Mouse (Mus musculus) hindbrain, embryonic 14.5 days (tissue): ENCODE data around the gene Robo1. TPM values are rescaled to one million over a fixed set of nuclear protein-coding genes. Genes with fewer than 3 reads are reported as not detected.

Source experiments
- ATAC-seq: fragments of 200-750 bp; cut with Nextera tagmentation; 2 replicates; pipeline ENCODE4 v1.8.0; 2017; ENCODE audit warnings: moderate number of reproducible peaks, mild to moderate bottlenecking, moderate TSS enrichment, moderate library complexity; ENCODE audit not compliant: low FRiP score
- DNase-seq: peaks from one replicate; pipeline ENCODE4 v3.0.0-alpha.2; 2015; ENCODE audit warnings: low spot score
- H3K27ac ChIP-seq: fragments of 300-500 bp; sonication (generic); 2 replicates; pipeline ENCODE4 v1.5.1; 2014; ENCODE audit warnings: mild to moderate bottlenecking, moderate library complexity
- H3K27me3 ChIP-seq: fragments of 300-500 bp; sonication (generic); 2 replicates; pipeline ENCODE4 v1.6.1; 2014; ENCODE audit warnings: mild to moderate bottlenecking, low read length, mixed read lengths; ENCODE audit not compliant: control insufficient read depth, insufficient read depth
- H3K36me3 ChIP-seq: fragments of 300-500 bp; sonication (generic); replicated peaks from 2 replicates; pipeline ENCODE4 v1.6.1; 2014; ENCODE audit not compliant: control insufficient read depth, insufficient read depth
- H3K4me1 ChIP-seq: fragments of 300-500 bp; sonication (generic); replicated peaks from 2 replicates; pipeline ENCODE4 v1.6.1; 2014; ENCODE audit warnings: antibody characterized with exemption, low read length, mixed read lengths; ENCODE audit not compliant: control insufficient read depth, insufficient read depth
- H3K4me2 ChIP-seq: fragments of 300-500 bp; sonication (generic); replicated peaks from 2 replicates; pipeline ENCODE4 v1.6.1; 2014; ENCODE audit warnings: mild to moderate bottlenecking, moderate library complexity
- H3K4me3 ChIP-seq: fragments of 300-500 bp; sonication (generic); replicated peaks from 2 replicates; pipeline ENCODE4 v1.5.1; 2014; ENCODE audit warnings: mild to moderate bottlenecking, low read length
- H3K9ac ChIP-seq: fragments of 300-500 bp; sonication (generic); 2 replicates; pipeline ENCODE4 v1.6.1; 2014
- H3K9me3 ChIP-seq: fragments of 300-500 bp; sonication (generic); 2 replicates; pipeline ENCODE4 v1.6.1; 2016; ENCODE audit warnings: low read length; ENCODE audit not compliant: control insufficient read depth
- WGBS: fragments of 180-500 bp; shearing (Covaris S2); extraction: QIAGEN DNeasy Blood & Tissue Kit; methylation state at CpG from one replicate; pipeline ENCODE4 v1.1.7; 2014; 5-methylcytosine and 5-hydroxymethylcytosine counted together
- polyA plus RNA-seq: library from polyadenylated mRNA; unstranded; fragments of >200 nt; fragmentation: Nextera tagmentation; extraction: Ambion mirVana; gene quantifications from 2 replicates; pipeline ENCODE4 v1.2.1, GENCODE M21; 2014

Robo1 gene
- polyA plus RNA-seq, 1 experiment from 2014 or later, result 47.5 TPM

GRCm38 (mm10) chr16:72993189-72993588, 685.1 kb downstream of the Robo1 start:
- WGBS, result 61% methylated on average over 8 of the region's 8 CpGs
- H3K4me2 ChIP-seq, result no peak overlapping the region
- H3K9me3 ChIP-seq, result no peaks in the 10 kb centered on the region
- DNase-seq, result no peak
- no peaks in the 10 kb centered on the region for H3K27me3 ChIP-seq
- H3K4me3 ChIP-seq, result no peak overlapping the region
- no peak; the same call in 1 of the 2 replicates for ATAC-seq
- H3K4me1 ChIP-seq, result peaks cover 9% of the 10 kb centered on the region; the same call in 1 of the 2 replicates
- no peak overlapping the region for H3K9ac ChIP-seq
- H3K36me3 ChIP-seq, result peaks cover 3% of the 10 kb centered on the region; the same call in 1 of the 2 replicates
- no peak overlapping the region for H3K27ac ChIP-seq

- ATAC-seq (no peak; the same call in 1 of the 2 replicates), DNase-seq (no peak)
- H3K9ac ChIP-seq, result no peak overlapping the region
- no peak overlapping the region for H3K4me2 ChIP-seq
- 88% methylated on average over 10 of the region's 10 CpGs for WGBS
- peaks cover 3% of the 10 kb centered on the region; the same call in 1 of the 2 replicates for H3K36me3 ChIP-seq
- no peaks in the 10 kb centered on the region for H3K27me3 ChIP-seq
- no peak overlapping the region for H3K4me3 ChIP-seq
- no peak overlapping the region for H3K27ac ChIP-seq
- H3K9me3 ChIP-seq, result no peaks in the 10 kb centered on the region
- peaks cover 9% of the 10 kb centered on the region; the same call in 1 of the 2 replicates for H3K4me1 ChIP-seq
Observed at GRCm38 (mm10) chr16:72993594-72993993, 685.5 kb downstream of the Robo1 start.

GRCm38 (mm10) chr16:72995251-72995954, 687.3 kb downstream of the Robo1 start:
- Histone ChIP-seq H3K4me1 (peaks cover 14% of the 10 kb centered on the region; the same call in 1 of the 2 replicates), H3K27me3 (no peaks in the 10 kb centered on the region), H3K4me3 (no peak overlapping the region), H3K36me3 (peaks cover 3% of the 10 kb centered on the region; the same call in 1 of the 2 replicates), H3K27ac (no peak overlapping the region), H3K9ac (no peak overlapping the region), H3K9me3 (no peaks in the 10 kb centered on the region), H3K4me2 (peak overlapping the region; percentile 4; the same call in 1 of the 2 replicates)
- 24% methylated on average over 8 of the region's 8 CpGs for whole genome bisulfite sequencing
- no peak for ATAC-seq
- DNase-seq, result peak; percentile 87

- H3K4me2 ChIP-seq, result no peak overlapping the region
- no peaks in the 10 kb centered on the region for H3K9me3 ChIP-seq
- H3K4me3 ChIP-seq, result no peak overlapping the region
- peaks cover 14% of the 10 kb centered on the region; the same call in 1 of the 2 replicates for H3K4me1 ChIP-seq
- H3K36me3 ChIP-seq, result peaks cover 3% of the 10 kb centered on the region; the same call in 1 of the 2 replicates
- ATAC-seq (no peak), DNase-seq (peak; percentile 33)
- no peak overlapping the region for H3K9ac ChIP-seq
- no peaks in the 10 kb centered on the region for H3K27me3 ChIP-seq
- peak overlapping the region; percentile 69; the same call in 1 of the 2 replicates for H3K27ac ChIP-seq
- WGBS, result 60% methylated on average over 10 of the region's 10 CpGs
Observed at GRCm38 (mm10) chr16:72995955-72996535, 687.9 kb downstream of the Robo1 start.

- 82% methylated on average over 6 of the region's 6 CpGs for WGBS
- H3K36me3 ChIP-seq, result peaks cover 6% of the 10 kb centered on the region; the same call in 1 of the 2 replicates
- no peak for DNase-seq
Observed at GRCm38 (mm10) chr16:72998677-72999076, 690.6 kb downstream of the Robo1 start.

GRCm38 (mm10) chr16:73002685-73003084, 694.6 kb downstream of the Robo1 start:
- 89% methylated on average over 4 of the region's 4 CpGs for WGBS
- no peak overlapping the region for H3K9ac ChIP-seq
- no peak overlapping the region for H3K4me3 ChIP-seq
- no peak for DNase-seq
- ATAC-seq, result no peak
- H3K9me3 ChIP-seq, result no peaks in the 10 kb centered on the region
- 0 out of 2 replicates have a peak, but pooled peaks cover 8% of the 10 kb centered on the region for H3K4me1 ChIP-seq
- no peak overlapping the region for H3K27ac ChIP-seq
- peaks cover 3% of the 10 kb centered on the region; the same call in 1 of the 2 replicates for H3K36me3 ChIP-seq
- H3K4me2 ChIP-seq, result no peak overlapping the region
- no peaks in the 10 kb centered on the region for H3K27me3 ChIP-seq

More at GRCm38 (mm10) chr16:72998677-72999076, 690.6 kb downstream of the Robo1 start:
- H3K4me1 ChIP-seq, result peaks cover 14% of the 10 kb centered on the region; the same call in 1 of the 2 replicates
- no peak for ATAC-seq
- H3K4me2 ChIP-seq, result no peak overlapping the region
- H3K27me3 ChIP-seq, result no peaks in the 10 kb centered on the region
- no peaks in the 10 kb centered on the region for H3K9me3 ChIP-seq
- H3K4me3 ChIP-seq, result no peak overlapping the region
- no peak overlapping the region for H3K27ac ChIP-seq
- H3K9ac ChIP-seq, result no peak overlapping the region

- Histone ChIP-seq H3K27ac (no peak overlapping the region), H3K4me1 (0 out of 2 replicates have a peak, but pooled peaks cover 4% of the 10 kb centered on the region), H3K4me3 (no peak overlapping the region), H3K9ac (no peak overlapping the region), H3K27me3 (no peaks in the 10 kb centered on the region), H3K4me2 (no peak overlapping the region), H3K9me3 (no peaks in the 10 kb centered on the region), H3K36me3 (peaks cover 5% of the 10 kb centered on the region)
- no peak for ATAC-seq
- no peak for DNase-seq
- 93% methylated on average over 11 of the region's 11 CpGs for WGBS
Observed at GRCm38 (mm10) chr16:73004601-73005000, 696.5 kb downstream of the Robo1 start.

GRCm38 (mm10) chr16:73005831-73006230, 697.7 kb downstream of the Robo1 start:
- H3K9me3 ChIP-seq, result no peaks in the 10 kb centered on the region
- WGBS, result 63% methylated on average over 4 of the region's 4 CpGs
- DNase-seq (no peak), ATAC-seq (no peak)
- no peak overlapping the region for H3K4me2 ChIP-seq
- H3K4me3 ChIP-seq, result no peak overlapping the region
- peaks cover 15% of the 10 kb centered on the region for H3K36me3 ChIP-seq
- no peak overlapping the region for H3K9ac ChIP-seq
- no peaks in the 10 kb centered on the region for H3K27me3 ChIP-seq
- 0 out of 2 replicates have a peak, but pooled peaks cover 4% of the 10 kb centered on the region for H3K4me1 ChIP-seq
- H3K27ac ChIP-seq, result no peak overlapping the region

- Histone ChIP-seq H3K27ac (peak overlapping the region; percentile 11; the same call in 1 of the 2 replicates), H3K9ac (no peak overlapping the region), H3K9me3 (no peaks in the 10 kb centered on the region), H3K27me3 (no peaks in the 10 kb centered on the region), H3K36me3 (peaks cover 16% of the 10 kb centered on the region), H3K4me2 (no peak overlapping the region), H3K4me3 (no peak overlapping the region), H3K4me1 (0 out of 2 replicates have a peak, but pooled peaks cover 4% of the 10 kb centered on the region)
- WGBS, result 41% methylated on average over 8 of the region's 8 CpGs
- ATAC-seq (no peak), DNase-seq (no peak)
Observed at GRCm38 (mm10) chr16:73007434-73007833, 699.3 kb downstream of the Robo1 start.
